Mouse (Mus musculus) bone marrow macrophage, adult 2 months (primary cell): Measurements from ENCODE around the gene Ntrk2.

Experiments
- CTCF ChIP-seq: IDR thresholded peaks from 2 replicates; pipeline ENCODE4 v1.5.1; 2012; ENCODE audit warnings: low read depth, mild to moderate bottlenecking, low read length, moderate library complexity
- POLR2A ChIP-seq: IDR thresholded peaks from 2 replicates; pipeline ENCODE4 v1.6.1; 2012; ENCODE audit warnings: mild to moderate bottlenecking, low read depth, low read length, borderline replicate concordance

DNA sequence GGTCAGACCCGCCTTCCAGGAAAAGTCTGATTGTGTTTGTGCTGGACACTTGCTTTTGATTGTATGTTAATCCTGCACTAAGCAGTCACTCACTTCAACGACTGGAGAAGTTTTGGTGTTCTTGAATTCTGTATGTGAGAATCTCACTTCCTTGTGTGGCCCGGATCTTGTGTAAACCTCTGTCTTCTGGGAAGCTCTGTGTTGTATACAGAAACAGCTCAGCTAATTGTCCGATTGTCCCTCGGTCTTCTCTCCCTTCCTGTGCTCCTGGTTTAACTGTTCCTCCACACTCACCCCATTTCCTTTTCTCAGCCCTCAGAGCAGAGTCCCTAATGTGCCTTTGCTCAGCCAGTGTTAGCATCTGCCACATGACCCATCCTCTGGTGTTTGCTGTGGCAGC, 190.1 kb downstream of the Ntrk2 start:
- no peak for TF ChIP-seq CTCF
- TF ChIP-seq POLR2A = no peak
